Mouse (Mus musculus) forebrain, embryonic 16.5 days (tissue): ENCODE measurements at regions not wholly inside any gene's neighbourhood (a gene's known extent, or its start where the extent isn't known, plus 50 kb on each side); places are given as distances from the start of the nearest gene placed in this dataset.

Experiments used
- ATAC-seq: fragments of 200-750 bp; cut with Nextera tagmentation; 2 replicates; pipeline ENCODE4 v1.8.0; 2017; ENCODE audit warnings: mild to moderate bottlenecking, moderate library complexity
- H3K27ac ChIP-seq: fragments of 300-500 bp; sonication (generic); 2 replicates; pipeline ENCODE4 v1.5.1; 2014; ENCODE audit warnings: low read length, control low read depth
- H3K27me3 ChIP-seq: fragments of 300-500 bp; sonication (generic); replicated peaks from 2 replicates; pipeline ENCODE4 v1.6.1; 2014; ENCODE audit warnings: low read length; ENCODE audit not compliant: control insufficient read depth, insufficient read depth
- H3K36me3 ChIP-seq: fragments of 300-500 bp; sonication (generic); 2 replicates; pipeline ENCODE4 v1.6.1; 2014; ENCODE audit not compliant: control insufficient read depth, insufficient read depth
- H3K4me1 ChIP-seq: fragments of 300-500 bp; sonication (generic); replicated peaks from 2 replicates; pipeline ENCODE4 v1.6.1; 2014; ENCODE audit warnings: low read length; ENCODE audit not compliant: control insufficient read depth, insufficient read depth
- H3K4me2 ChIP-seq: fragments of 300-500 bp; sonication (generic); 2 replicates; pipeline ENCODE4 v1.6.1; 2014; ENCODE audit warnings: mild to moderate bottlenecking, low read length, control low read depth
- H3K4me3 ChIP-seq: fragments of 300-500 bp; sonication (generic); replicated peaks from 2 replicates; pipeline ENCODE4 v1.5.1; 2014; ENCODE audit warnings: mild to moderate bottlenecking, low read length, control low read depth
- H3K9ac ChIP-seq: fragments of 300-500 bp; sonication (generic); replicated peaks from 2 replicates; pipeline ENCODE4 v1.6.1; 2014; ENCODE audit warnings: low read depth, low read length, control low read depth
- H3K9me3 ChIP-seq: fragments of 300-500 bp; sonication (generic); 2 replicates; pipeline ENCODE4 v1.6.1; 2016; ENCODE audit warnings: low read length; ENCODE audit not compliant: control insufficient read depth
- WGBS: fragments of 180-500 bp; shearing (Covaris S2); extraction: QIAGEN DNeasy Blood & Tissue Kit; methylation state at CpG from one replicate; pipeline ENCODE4 v1.1.7; 2014; 5-methylcytosine and 5-hydroxymethylcytosine counted together

GRCm38 (mm10) chr9:43562016-43562415 lies 181.8 kb upstream of the Nectin1 start:
- Histone ChIP-seq H3K9ac (no peak overlapping the region), H3K27ac (no peak overlapping the region), H3K27me3 (no peaks in the 10 kb centered on the region), H3K36me3 (no peaks in the 10 kb centered on the region), H3K4me1 (no peaks in the 10 kb centered on the region), H3K4me3 (no peak overlapping the region), H3K9me3 (no peaks in the 10 kb centered on the region), H3K4me2 (no peak overlapping the region)
- 81% methylated on average over 6 of the region's 6 CpGs for WGBS
- ATAC-seq, result no peak

GRCm38 (mm10) chr9:43564239-43564906 lies 179.4 kb upstream of the Nectin1 start:
- no peaks in the 10 kb centered on the region for H3K36me3 ChIP-seq
- H3K4me1 ChIP-seq, result 0 out of 2 replicates have a peak, but pooled peaks cover 3% of the 10 kb centered on the region
- H3K9me3 ChIP-seq, result no peaks in the 10 kb centered on the region
- 77% methylated on average over 22 of the region's 22 CpGs for WGBS
- no peak overlapping the region for H3K4me2 ChIP-seq
- no peak overlapping the region for H3K4me3 ChIP-seq
- ATAC-seq, result no peak
- no peak overlapping the region for H3K9ac ChIP-seq
- no peak overlapping the region for H3K27ac ChIP-seq
- H3K27me3 ChIP-seq, result no peaks in the 10 kb centered on the region

GRCm38 (mm10) chr9:43568851-43569250 lies 174.9 kb upstream of the Nectin1 start:
- 38% methylated on average over 4 of the region's 4 CpGs for WGBS
- H3K36me3 ChIP-seq, result no peaks in the 10 kb centered on the region
- no peak for ATAC-seq

GRCm38 (mm10) chr9:43571086-43571485 lies 172.7 kb upstream of the Nectin1 start:
- Histone ChIP-seq H3K9me3 (no peaks in the 10 kb centered on the region), H3K4me3 (no peak overlapping the region), H3K4me1 (0 out of 2 replicates have a peak, but pooled peaks cover 3% of the 10 kb centered on the region), H3K9ac (no peak overlapping the region), H3K27ac (no peak overlapping the region), H3K27me3 (no peaks in the 10 kb centered on the region), H3K36me3 (no peaks in the 10 kb centered on the region), H3K4me2 (no peak overlapping the region)
- no peak for ATAC-seq
- 96% methylated on average over 6 of the region's 6 CpGs for WGBS

More at GRCm38 (mm10) chr9:43568851-43569250, 174.9 kb upstream of the Nectin1 start:
- 0 out of 2 replicates have a peak, but pooled peaks cover 3% of the 10 kb centered on the region for H3K4me1 ChIP-seq
- no peaks in the 10 kb centered on the region for H3K9me3 ChIP-seq
- H3K4me3 ChIP-seq, result no peak overlapping the region
- H3K4me2 ChIP-seq, result no peak overlapping the region
- H3K27ac ChIP-seq, result no peak overlapping the region
- H3K27me3 ChIP-seq, result no peaks in the 10 kb centered on the region
- no peak overlapping the region for H3K9ac ChIP-seq

- Histone ChIP-seq H3K27ac (no peak overlapping the region), H3K9me3 (no peaks in the 10 kb centered on the region), H3K4me2 (no peak overlapping the region), H3K4me3 (no peak overlapping the region), H3K9ac (no peak overlapping the region), H3K4me1 (no peaks in the 10 kb centered on the region), H3K27me3 (no peaks in the 10 kb centered on the region), H3K36me3 (no peaks in the 10 kb centered on the region)
- WGBS, result 78% methylated on average over 6 of the region's 6 CpGs
- 0 out of 2 replicates have a peak, but pooled peaks have one; percentile 15 for ATAC-seq
Observed at GRCm38 (mm10) chr9:43575659-43576058, 168.1 kb upstream of the Nectin1 start.

GRCm38 (mm10) chr9:43580653-43581052 lies 163.1 kb upstream of the Nectin1 start:
- ATAC-seq, result no peak
- H3K27ac ChIP-seq, result no peak overlapping the region
- no peaks in the 10 kb centered on the region for H3K9me3 ChIP-seq
- no peak overlapping the region for H3K4me2 ChIP-seq
- H3K27me3 ChIP-seq, result no peaks in the 10 kb centered on the region
- WGBS, result 24% methylated on average over 6 of the region's 6 CpGs
- H3K4me1 ChIP-seq, result no peaks in the 10 kb centered on the region
- H3K9ac ChIP-seq, result no peak overlapping the region
- no peaks in the 10 kb centered on the region for H3K36me3 ChIP-seq
- H3K4me3 ChIP-seq, result no peak overlapping the region

- WGBS, result 58% methylated on average over 6 of the region's 6 CpGs
Observed at GRCm38 (mm10) chr9:43585616-43586015, 158.2 kb upstream of the Nectin1 start.

GRCm38 (mm10) chr9:43593236-43593635 lies 150.5 kb upstream of the Nectin1 start:
- 65% methylated on average over 6 of the region's 6 CpGs for WGBS
- Histone ChIP-seq H3K4me3 (no peak overlapping the region), H3K9me3 (no peaks in the 10 kb centered on the region), H3K27me3 (no peaks in the 10 kb centered on the region), H3K36me3 (no peaks in the 10 kb centered on the region), H3K4me2 (no peak overlapping the region), H3K4me1 (no peaks in the 10 kb centered on the region), H3K27ac (no peak overlapping the region), H3K9ac (no peak overlapping the region)
- ATAC-seq, result no peak

More at GRCm38 (mm10) chr9:43585616-43586015, 158.2 kb upstream of the Nectin1 start:
- H3K27ac ChIP-seq, result no peak overlapping the region
- no peaks in the 10 kb centered on the region for H3K9me3 ChIP-seq
- no peak overlapping the region for H3K9ac ChIP-seq
- H3K4me2 ChIP-seq, result no peak overlapping the region
- H3K4me1 ChIP-seq, result no peaks in the 10 kb centered on the region
- H3K27me3 ChIP-seq, result no peaks in the 10 kb centered on the region
- no peak overlapping the region for H3K4me3 ChIP-seq
- no peak for ATAC-seq
- H3K36me3 ChIP-seq, result no peaks in the 10 kb centered on the region

GRCm38 (mm10) chr9:43594814-43595213 lies 149.0 kb upstream of the Nectin1 start:
- WGBS, result 87% methylated on average over 3 of the region's 3 CpGs
- Histone ChIP-seq H3K9me3 (no peaks in the 10 kb centered on the region), H3K27ac (no peak overlapping the region), H3K4me2 (no peak overlapping the region), H3K4me3 (no peak overlapping the region), H3K27me3 (no peaks in the 10 kb centered on the region), H3K36me3 (no peaks in the 10 kb centered on the region), H3K9ac (no peak overlapping the region), H3K4me1 (no peaks in the 10 kb centered on the region)
- ATAC-seq, result no peak

GRCm38 (mm10) chr9:43595461-43595860 lies 148.3 kb upstream of the Nectin1 start:
- no peak overlapping the region for H3K4me3 ChIP-seq
- H3K4me1 ChIP-seq, result no peaks in the 10 kb centered on the region
- no peak overlapping the region for H3K9ac ChIP-seq
- H3K9me3 ChIP-seq, result no peaks in the 10 kb centered on the region
- no peaks in the 10 kb centered on the region for H3K36me3 ChIP-seq
- no peak overlapping the region for H3K4me2 ChIP-seq
- H3K27me3 ChIP-seq, result no peaks in the 10 kb centered on the region
- no peak for ATAC-seq
- H3K27ac ChIP-seq, result no peak overlapping the region
- 71% methylated on average over 4 of the region's 4 CpGs for WGBS
